Mouse (Mus musculus) intestine, embryonic 14.5 days (tissue): ENCODE measurements around the gene Esp16. TPM values are rescaled to one million over a fixed set of nuclear protein-coding genes. Genes with fewer than 3 reads are reported as not detected.
"Not testable (repeated sequence)": the region's sequence is repeated elsewhere in the genome, so short reads cannot be mapped to it uniquely, and the experiment has no call there.

Experiments
- ATAC-seq: fragments of 200-750 bp; cut with Nextera tagmentation; replicated peaks from 2 replicates; pipeline ENCODE4 v1.8.0; 2017; ENCODE audit warnings: low read depth, moderate number of reproducible peaks, moderate TSS enrichment, moderate library complexity; ENCODE audit not compliant: low FRiP score, low TSS enrichment
- DNase-seq: peaks from one replicate; pipeline ENCODE4 v3.0.0-alpha.2; 2018; ENCODE audit warnings: low spot score
- H3K27ac ChIP-seq: fragments of 300-500 bp; sonication (generic); 2 replicates; pipeline ENCODE4 v1.5.1; 2014; ENCODE audit warnings: low read depth, mild to moderate bottlenecking, control low read depth
- H3K27me3 ChIP-seq: fragments of 300-500 bp; sonication (generic); replicated peaks from 2 replicates; pipeline ENCODE4 v1.6.1; 2014; ENCODE audit warnings: low read length, control low read depth; ENCODE audit not compliant: control insufficient read depth, insufficient read depth
- H3K36me3 ChIP-seq: fragments of 300-500 bp; sonication (generic); 2 replicates; pipeline ENCODE4 v1.6.1; 2014; ENCODE audit warnings: low read length, control low read depth; ENCODE audit not compliant: control insufficient read depth, insufficient read depth
- H3K4me1 ChIP-seq: fragments of 300-500 bp; sonication (generic); replicated peaks from 2 replicates; pipeline ENCODE4 v1.6.1; 2014; ENCODE audit warnings: low read length, control low read depth, mixed read lengths; ENCODE audit not compliant: control insufficient read depth, insufficient read depth
- H3K4me2 ChIP-seq: fragments of 300-500 bp; sonication (generic); 2 replicates; pipeline ENCODE4 v1.6.1; 2014; ENCODE audit warnings: low read length
- H3K4me3 ChIP-seq: fragments of 300-500 bp; sonication (generic); 2 replicates; pipeline ENCODE4 v1.5.1; 2014; ENCODE audit warnings: low read depth, low read length, control low read depth, mixed read lengths
- H3K9ac ChIP-seq: fragments of 300-500 bp; sonication (generic); 2 replicates; pipeline ENCODE4 v1.6.1; 2014; ENCODE audit warnings: mild to moderate bottlenecking, low read length
- H3K9me3 ChIP-seq: fragments of 300-500 bp; sonication (generic); 2 replicates; pipeline ENCODE4 v1.6.1; 2016; ENCODE audit warnings: low read length, control low read depth; ENCODE audit not compliant: control insufficient read depth
- WGBS: fragments of 180-500 bp; shearing (Covaris S2); extraction: QIAGEN DNeasy Blood & Tissue Kit; methylation state at CpG from one replicate; pipeline ENCODE4 v1.1.7; 2014; 5-methylcytosine and 5-hydroxymethylcytosine counted together
- polyA plus RNA-seq: library from polyadenylated mRNA; unstranded; fragments of >200 nt; fragmentation: Nextera tagmentation; extraction: Ambion mirVana; gene quantifications from 2 replicates; pipeline ENCODE4 v1.2.1, GENCODE M21; 2014

The Esp16 gene
- polyA plus RNA-seq = not detected in 2 replicates

DNA sequence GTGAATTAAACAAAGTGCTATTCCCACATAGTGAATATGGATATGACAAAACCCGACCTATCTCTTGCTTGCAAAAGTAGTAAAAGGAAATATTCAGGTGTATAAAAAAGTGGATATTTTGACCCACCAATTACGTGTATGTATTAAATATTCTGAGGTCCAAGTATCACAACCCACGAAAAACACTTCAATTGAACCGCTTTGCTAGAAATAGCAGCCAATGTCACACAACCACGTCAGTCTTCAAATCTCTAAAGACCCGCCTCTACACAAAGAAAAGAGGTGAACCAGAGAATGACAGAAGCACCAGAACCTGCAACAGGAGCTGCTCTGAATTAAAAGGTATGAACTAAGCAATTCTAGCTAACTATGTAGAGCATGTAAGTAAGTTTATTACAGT lies at the start of gene Esp16:
Gene Esp16 (plus strand): TSS at position 301 of the 400 bp plus-strand sequence.
- H3K9ac ChIP-seq, DNase-seq, H3K27ac ChIP-seq, H3K9me3 ChIP-seq, H3K4me3 ChIP-seq, H3K4me2 ChIP-seq, H3K27me3 ChIP-seq, H3K4me1 ChIP-seq, ATAC-seq, H3K36me3 ChIP-seq: not testable (repeated sequence)
- WGBS = 80% methylated on average over 6 of the region's 6 CpGs

DNA sequence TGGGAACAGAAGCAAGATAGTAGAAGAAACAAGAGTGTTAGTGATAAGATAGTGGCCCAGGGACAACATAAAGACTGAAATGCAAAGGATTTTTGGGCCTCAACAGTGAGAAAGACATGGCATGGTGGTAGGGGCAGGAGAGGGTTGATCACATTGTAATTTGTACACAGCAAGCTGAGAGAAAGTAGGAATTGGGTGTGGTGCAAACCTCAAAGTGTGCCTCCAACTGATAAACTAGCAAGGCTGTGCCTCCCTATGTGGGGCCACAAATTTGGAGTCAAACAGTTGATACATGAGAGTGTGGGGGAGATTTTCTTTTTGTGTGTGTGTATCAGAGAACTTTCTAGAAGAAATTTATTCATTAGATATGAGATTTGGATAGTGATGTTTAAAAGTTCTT lies 37.9 kb upstream of the Esp16 start:
- H3K36me3 ChIP-seq, H3K4me2 ChIP-seq, H3K9ac ChIP-seq, H3K4me3 ChIP-seq, H3K27me3 ChIP-seq, H3K9me3 ChIP-seq, H3K27ac ChIP-seq, ATAC-seq, DNase-seq, H3K4me1 ChIP-seq: not testable (repeated sequence)

Other genes with a start within 250 kb of the Esp16 start
- not detected in 2 replicates for gene Esp18, start 129.8 kb upstream of the Esp16 start, polyA plus RNA-seq
- not detected in 2 replicates for gene Esp15, start 104.8 kb downstream of the Esp16 start, polyA plus RNA-seq